In genomic region chr5:146723452-146723851, GRCm38 (mm10) we compare ENCODE assay signal across 24 mouse cellular contexts.
DNase-seq lines count a peak whose midpoint lies in the region; ATAC-seq and TF ChIP-seq lines count a peak whose summit lies in the region.
"Had no signal": no experiment of that assay in that cellular context is flagged by ENCODE, and none has a peak within 500 bp of the region (broad histone marks: within the 10 kb centered on the region; RNA-seq: fewer than 3 reads in every experiment).

No protein-coding gene starts in this region.

- H3K27me3 ChIP-seq in forebrain, embryonic 14.5 days (replicated peaks; ENCODE audit: control insufficient read depth, insufficient read depth, low read length): no peaks in the 10 kb centered on the region
- no peaks in the 10 kb centered on the region for H3K27me3 ChIP-seq in hindbrain, embryonic 11.5 days (ENCODE audit: control insufficient read depth, insufficient read depth, low read length)
- H3K27me3 ChIP-seq: forebrain, embryonic 15.5 days; heart, embryonic 15.5 days; hindbrain, embryonic 12.5 days; midbrain, embryonic 15.5 days had no signal

- TF ChIP-seq CTCF in layer of hippocampus, adult 2 months (conservative IDR thresholded peaks at IDR 0.05): peak; percentile 60

- no peak overlapping the region for H3K4me3 ChIP-seq in layer of hippocampus, adult 2 months
- no peak overlapping the region for H3K4me3 ChIP-seq in forebrain, embryonic 14.5 days (ENCODE audit: low read depth, low read length)
- no peak overlapping the region for H3K4me3 ChIP-seq in hindbrain, embryonic 11.5 days (ENCODE audit: low read depth, low read length)
- H3K4me3 ChIP-seq: erythroblast, embryonic 14.5 days; forebrain, embryonic 15.5 days; heart, embryonic 15.5 days; hindbrain, embryonic 12.5 days; megakaryocyte, embryonic 14.5 days; midbrain, embryonic 15.5 days had no signal

- ATAC-seq in CD4-positive, CD25-positive, alpha-beta regulatory T cell, adult 4 months: no peak
- no peak for ATAC-seq in forebrain, embryonic 14.5 days
- no peak for ATAC-seq in hindbrain, embryonic 11.5 days (ENCODE audit: low FRiP score)
- ATAC-seq: forebrain, embryonic 15.5 days; intestine, embryonic 16.5 days; midbrain, embryonic 15.5 days had no signal

- no peaks in the 10 kb centered on the region for H3K36me3 ChIP-seq in forebrain, embryonic 14.5 days (ENCODE audit: control insufficient read depth, insufficient read depth, low read length)
- H3K36me3 ChIP-seq in hindbrain, embryonic 11.5 days (ENCODE audit: control insufficient read depth, insufficient read depth, low read length): no peaks in the 10 kb centered on the region
- H3K36me3 ChIP-seq: forebrain, embryonic 15.5 days; G1E; heart, embryonic 15.5 days; midbrain, embryonic 15.5 days had no signal

- peak overlapping the region; percentile 84 for H3K27ac ChIP-seq in layer of hippocampus, adult 2 months
- H3K27ac ChIP-seq in forebrain, embryonic 14.5 days (ENCODE audit: low read depth, low read length): no peak overlapping the region
- H3K27ac ChIP-seq in hindbrain, embryonic 11.5 days (ENCODE audit: low read depth, low read length): no peak overlapping the region
- H3K27ac ChIP-seq: forebrain, embryonic 15.5 days; heart, embryonic 15.5 days; hindbrain, embryonic 12.5 days; midbrain, embryonic 15.5 days had no signal

- H3K4me2 ChIP-seq in forebrain, embryonic 14.5 days (ENCODE audit: low read length): no peak overlapping the region
- no peak overlapping the region for H3K4me2 ChIP-seq in hindbrain, embryonic 11.5 days (replicated peaks; ENCODE audit: low read depth, low read length)
- H3K4me2 ChIP-seq: forebrain, embryonic 15.5 days; heart, embryonic 15.5 days; hindbrain, embryonic 12.5 days; midbrain, embryonic 15.5 days had no signal

- peak; percentile 7 for DNase-seq in CD4-positive, CD25-positive, alpha-beta regulatory T cell, adult 2 months (ENCODE audit: low read depth, low spot score)
- no peak for DNase-seq in layer of hippocampus, adult 2 months (ENCODE audit: low spot score in 2 of 2)
- DNase-seq in layer of hippocampus, adult 8-10 months (ENCODE audit: low spot score in 2 of 2): no peak
- DNase-seq in 3T3-L1 (ENCODE audit: low read depth, low spot score): peak; percentile 38
- peak; percentile 80 for DNase-seq in R1 (ENCODE audit: low read depth, low spot score)
- DNase-seq in forebrain, embryonic 14.5 days (ENCODE audit: low spot score): no peak
- no peak for DNase-seq in hindbrain, embryonic 11.5 days (ENCODE audit: low spot score)
- DNase-seq: adrenal gland, adult 8-10 months; cerebellum, adult 8-10 months; heart, adult 18-20 months; kidney, postnatal 10 days; liver; lung, postnatal 10 days; right cerebral cortex, postnatal 14 days; thymus, postnatal 14 days had no signal

- H3K9me3 ChIP-seq in forebrain, embryonic 14.5 days (replicated peaks; ENCODE audit: control insufficient read depth, low read length): no peaks in the 10 kb centered on the region
- H3K9me3 ChIP-seq in hindbrain, embryonic 11.5 days (ENCODE audit: control insufficient read depth, low read length): no peaks in the 10 kb centered on the region
- H3K9me3 ChIP-seq: forebrain, embryonic 15.5 days; G1E; heart, embryonic 15.5 days; hindbrain, embryonic 12.5 days; midbrain, embryonic 15.5 days had no signal

- H3K4me1 ChIP-seq in forebrain, embryonic 14.5 days (ENCODE audit: control insufficient read depth, insufficient read depth, low read length): peaks cover 3% of the 10 kb centered on the region; the same call in 1 of the 2 replicates
- no peaks in the 10 kb centered on the region for H3K4me1 ChIP-seq in hindbrain, embryonic 11.5 days (replicated peaks; ENCODE audit: control insufficient read depth, insufficient read depth, low read length)
- H3K4me1 ChIP-seq: midbrain, embryonic 15.5 days had no signal

- 92% methylated on average over 5 of the region's 5 CpGs for WGBS in forebrain, embryonic 14.5 days
- WGBS in hindbrain, embryonic 11.5 days: 92% methylated on average over 5 of the region's 5 CpGs

- H3K9ac ChIP-seq in forebrain, embryonic 14.5 days (ENCODE audit: low read length): no peak overlapping the region
- no peak overlapping the region for H3K9ac ChIP-seq in hindbrain, embryonic 11.5 days (ENCODE audit: low read depth, low read length)
- H3K9ac ChIP-seq: forebrain, embryonic 15.5 days; heart, embryonic 15.5 days; hindbrain, embryonic 12.5 days; midbrain, embryonic 15.5 days had no signal

Comparison
In these comparisons a context has a peak if more than half of its experiments do, and no peak if none do; other contexts are left out.
1. DNase-seq: peak in CD4-positive, CD25-positive, alpha-beta regulatory T cell, adult 2 months (single experiment), 3T3-L1 (single experiment) and R1 (single experiment); none in layer of hippocampus, adult 2 months (0 of 2), layer of hippocampus, adult 8-10 months (0 of 2), forebrain, embryonic 14.5 days (single experiment) and hindbrain, embryonic 11.5 days (single experiment).